In the genomic region with DNA sequence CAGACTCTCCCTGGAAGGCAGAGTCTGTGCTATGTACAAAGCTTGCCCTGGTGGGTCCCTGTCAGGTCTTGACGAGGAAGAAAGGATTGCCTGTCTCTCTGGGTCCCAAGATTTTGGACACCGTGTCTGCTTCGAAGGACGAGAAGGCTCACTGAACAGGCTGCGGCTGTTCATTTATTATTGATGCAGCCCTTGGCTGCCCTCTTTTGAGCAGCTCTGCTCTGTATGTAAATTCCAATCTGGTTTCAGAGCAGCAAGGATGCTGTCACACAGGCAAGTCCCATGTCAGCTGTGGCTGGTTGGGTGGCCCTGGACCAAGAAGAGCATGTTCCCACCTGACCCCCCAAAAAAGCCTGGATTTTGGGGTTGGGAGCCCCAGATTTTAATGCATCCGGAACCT, we compare ENCODE assay signal across 29 mouse cellular contexts.
A peak's percentile ranks its signal among the peaks of the same experiment; 100 is the strongest.
DNase-seq lines count a peak whose midpoint lies in the region; ATAC-seq lines count a peak whose summit lies in the region.
"Had no signal": no experiment of that assay in that cellular context is flagged by ENCODE, and none has a peak within 500 bp of the region (broad histone marks: within the 10 kb centered on the region; RNA-seq: fewer than 3 reads in every experiment).

No protein-coding gene starts in this region.

- peak; percentile 37 for DNase-seq in hindbrain, embryonic 14.5 days (ENCODE audit: low spot score)
- DNase-seq in hindbrain, embryonic 10.5 days (ENCODE audit: low spot score) = no peak
- DNase-seq in neural tube, embryonic 10.5 days (ENCODE audit: extremely low spot score, low spot score) = no peak
- no peak for DNase-seq in frontal cortex, postnatal 14 days (ENCODE audit: low spot score in 2 of 2)
- DNase-seq: adrenal gland, postnatal 25 days; cerebellum, adult 2 months; cerebellum, postnatal 14 days; heart, postnatal 14 days; kidney, adult 8-10 months; kidney, postnatal 4 days; layer of hippocampus, adult 9-11 months; liver; lung, adult 2 months; lung, postnatal 10 days; right cerebral cortex, adult 18-20 months; right cerebral cortex, postnatal 4 days; thymus, postnatal 4 days had no signal

- no peak overlapping the region for H3K4me3 ChIP-seq in hindbrain, embryonic 14.5 days (replicated peaks; ENCODE audit: low read length)
- H3K4me3 ChIP-seq in hindbrain, embryonic 10.5 days = no peak overlapping the region
- H3K4me3 ChIP-seq in neural tube, embryonic 13.5 days = no peak overlapping the region
- no peak overlapping the region for H3K4me3 ChIP-seq in midbrain, embryonic 13.5 days (replicated peaks)
- no peak overlapping the region for H3K4me3 ChIP-seq in neural tube, embryonic 14.5 days (ENCODE audit: low read depth, low read length)
- H3K4me3 ChIP-seq: embryonic facial prominence, embryonic 15.5 days; forebrain, embryonic 13.5 days; neural tube, embryonic 12.5 days had no signal

- ATAC-seq in hindbrain, embryonic 14.5 days (ENCODE audit: low FRiP score) = no peak
- ATAC-seq in neural tube, embryonic 13.5 days (ENCODE audit: low read depth) = no peak; the same call in 1 of the 2 replicates
- ATAC-seq in midbrain, embryonic 13.5 days = 0 out of 2 replicates have a peak, but pooled peaks have one; percentile 56
- ATAC-seq in neural tube, embryonic 14.5 days (ENCODE audit: low read depth) = no peak
- no peak for ATAC-seq in monocyte, adult 5-6 weeks (replicated peaks; ENCODE audit: insufficient number of reproducible peaks, low FRiP score, low TSS enrichment, poor library complexity, severe bottlenecking)
- ATAC-seq: CD4-positive, CD25-positive, alpha-beta regulatory T cell, adult 4 months; forebrain, embryonic 13.5 days; intestine, embryonic 16.5 days had no signal

- H3K9me3 ChIP-seq in hindbrain, embryonic 14.5 days (ENCODE audit: control insufficient read depth, low read length) = no peaks in the 10 kb centered on the region
- no peaks in the 10 kb centered on the region for H3K9me3 ChIP-seq in hindbrain, embryonic 10.5 days
- no peaks in the 10 kb centered on the region for H3K9me3 ChIP-seq in neural tube, embryonic 13.5 days
- no peaks in the 10 kb centered on the region for H3K9me3 ChIP-seq in midbrain, embryonic 13.5 days
- H3K9me3 ChIP-seq in neural tube, embryonic 14.5 days (ENCODE audit: control insufficient read depth, low read length) = no peaks in the 10 kb centered on the region
- H3K9me3 ChIP-seq: embryonic facial prominence, embryonic 15.5 days; forebrain, embryonic 13.5 days; neural tube, embryonic 12.5 days had no signal

- no peak overlapping the region for H3K4me2 ChIP-seq in hindbrain, embryonic 14.5 days (replicated peaks)
- no peak overlapping the region for H3K4me2 ChIP-seq in neural tube, embryonic 13.5 days
- H3K4me2 ChIP-seq in midbrain, embryonic 13.5 days (replicated peaks) = no peak overlapping the region
- H3K4me2 ChIP-seq in neural tube, embryonic 14.5 days (ENCODE audit: low read depth, low read length) = no peak overlapping the region
- H3K4me2 ChIP-seq: embryonic facial prominence, embryonic 15.5 days; forebrain, embryonic 13.5 days; neural tube, embryonic 12.5 days had no signal

- H3K27me3 ChIP-seq in hindbrain, embryonic 14.5 days (ENCODE audit: control insufficient read depth, insufficient read depth, low read length) = no peaks in the 10 kb centered on the region
- H3K27me3 ChIP-seq in hindbrain, embryonic 10.5 days (ENCODE audit: insufficient read depth, poor library complexity, severe bottlenecking) = no peaks in the 10 kb centered on the region
- no peaks in the 10 kb centered on the region for H3K27me3 ChIP-seq in neural tube, embryonic 13.5 days
- no peaks in the 10 kb centered on the region for H3K27me3 ChIP-seq in midbrain, embryonic 13.5 days
- H3K27me3 ChIP-seq in neural tube, embryonic 14.5 days (ENCODE audit: control insufficient read depth, insufficient read depth, low read length) = no peaks in the 10 kb centered on the region
- H3K27me3 ChIP-seq: embryonic facial prominence, embryonic 15.5 days; forebrain, embryonic 13.5 days; neural tube, embryonic 12.5 days had no signal

- no peak overlapping the region for H3K27ac ChIP-seq in hindbrain, embryonic 14.5 days
- H3K27ac ChIP-seq in hindbrain, embryonic 10.5 days = no peak overlapping the region
- 0 out of 2 replicates have a peak overlapping the region, but pooled peaks have one; percentile 13 for H3K27ac ChIP-seq in neural tube, embryonic 13.5 days (replicated peaks)
- peak overlapping the region; percentile 62 for H3K27ac ChIP-seq in midbrain, embryonic 13.5 days
- peak overlapping the region; percentile 41; the same call in 1 of the 2 replicates for H3K27ac ChIP-seq in neural tube, embryonic 14.5 days (ENCODE audit: low read depth, low read length)
- H3K27ac ChIP-seq: embryonic facial prominence, embryonic 15.5 days; forebrain, embryonic 13.5 days; kidney, postnatal 0 days; liver, embryonic 14.5 days; macrophage; neural tube, embryonic 12.5 days had no signal

- H3K4me1 ChIP-seq in hindbrain, embryonic 14.5 days (replicated peaks; ENCODE audit: control insufficient read depth, insufficient read depth, low read length) = no peaks in the 10 kb centered on the region
- H3K4me1 ChIP-seq in hindbrain, embryonic 10.5 days (replicated peaks) = no peaks in the 10 kb centered on the region
- no peaks in the 10 kb centered on the region for H3K4me1 ChIP-seq in neural tube, embryonic 13.5 days (replicated peaks)
- 0 out of 2 replicates have a peak, but pooled peaks cover 2% of the 10 kb centered on the region for H3K4me1 ChIP-seq in midbrain, embryonic 13.5 days (replicated peaks)
- H3K4me1 ChIP-seq in neural tube, embryonic 14.5 days (ENCODE audit: control insufficient read depth, insufficient read depth, low read length) = no peaks in the 10 kb centered on the region; the same call in 1 of the 2 replicates
- H3K4me1 ChIP-seq: embryonic facial prominence, embryonic 15.5 days; forebrain, embryonic 13.5 days; neural tube, embryonic 12.5 days had no signal

- 48% methylated on average over 6 of the region's 6 CpGs for WGBS in hindbrain, embryonic 14.5 days
- WGBS in hindbrain, embryonic 10.5 days = 78% methylated on average over 6 of the region's 6 CpGs
- WGBS in neural tube, embryonic 13.5 days = 65% methylated on average over 6 of the region's 6 CpGs
- WGBS in midbrain, embryonic 13.5 days = 71% methylated on average over 6 of the region's 6 CpGs
- 45% methylated on average over 6 of the region's 6 CpGs for WGBS in neural tube, embryonic 14.5 days

- H3K9ac ChIP-seq in hindbrain, embryonic 14.5 days = no peak overlapping the region
- peak overlapping the region; percentile 31; the same call in 1 of the 2 replicates for H3K9ac ChIP-seq in neural tube, embryonic 13.5 days
- H3K9ac ChIP-seq in midbrain, embryonic 13.5 days (replicated peaks) = no peak overlapping the region
- no peak overlapping the region for H3K9ac ChIP-seq in neural tube, embryonic 14.5 days (replicated peaks; ENCODE audit: low read depth, low read length)
- H3K9ac ChIP-seq: embryonic facial prominence, embryonic 15.5 days; forebrain, embryonic 13.5 days; liver, embryonic 14.5 days; neural tube, embryonic 12.5 days had no signal

- H3K36me3 ChIP-seq in hindbrain, embryonic 14.5 days (replicated peaks; ENCODE audit: control insufficient read depth, insufficient read depth) = no peaks in the 10 kb centered on the region
- H3K36me3 ChIP-seq in hindbrain, embryonic 10.5 days = no peaks in the 10 kb centered on the region
- no peaks in the 10 kb centered on the region for H3K36me3 ChIP-seq in neural tube, embryonic 13.5 days
- H3K36me3 ChIP-seq in midbrain, embryonic 13.5 days = no peaks in the 10 kb centered on the region
- no peaks in the 10 kb centered on the region for H3K36me3 ChIP-seq in neural tube, embryonic 14.5 days (ENCODE audit: control insufficient read depth, insufficient read depth, low read length)
- H3K36me3 ChIP-seq: embryonic facial prominence, embryonic 15.5 days; neural tube, embryonic 12.5 days had no signal

Comparison
In these comparisons a context has a peak if more than half of its experiments do, and no peak if none do; other contexts are left out.
1. H3K27ac ChIP-seq: peak in neural tube, embryonic 13.5 days (single experiment), midbrain, embryonic 13.5 days (single experiment) and neural tube, embryonic 14.5 days (single experiment); none in hindbrain, embryonic 14.5 days (single experiment) and hindbrain, embryonic 10.5 days (single experiment).